Comparison of ENCODE assay signal across 10 mouse cellular contexts in the genomic region with DNA sequence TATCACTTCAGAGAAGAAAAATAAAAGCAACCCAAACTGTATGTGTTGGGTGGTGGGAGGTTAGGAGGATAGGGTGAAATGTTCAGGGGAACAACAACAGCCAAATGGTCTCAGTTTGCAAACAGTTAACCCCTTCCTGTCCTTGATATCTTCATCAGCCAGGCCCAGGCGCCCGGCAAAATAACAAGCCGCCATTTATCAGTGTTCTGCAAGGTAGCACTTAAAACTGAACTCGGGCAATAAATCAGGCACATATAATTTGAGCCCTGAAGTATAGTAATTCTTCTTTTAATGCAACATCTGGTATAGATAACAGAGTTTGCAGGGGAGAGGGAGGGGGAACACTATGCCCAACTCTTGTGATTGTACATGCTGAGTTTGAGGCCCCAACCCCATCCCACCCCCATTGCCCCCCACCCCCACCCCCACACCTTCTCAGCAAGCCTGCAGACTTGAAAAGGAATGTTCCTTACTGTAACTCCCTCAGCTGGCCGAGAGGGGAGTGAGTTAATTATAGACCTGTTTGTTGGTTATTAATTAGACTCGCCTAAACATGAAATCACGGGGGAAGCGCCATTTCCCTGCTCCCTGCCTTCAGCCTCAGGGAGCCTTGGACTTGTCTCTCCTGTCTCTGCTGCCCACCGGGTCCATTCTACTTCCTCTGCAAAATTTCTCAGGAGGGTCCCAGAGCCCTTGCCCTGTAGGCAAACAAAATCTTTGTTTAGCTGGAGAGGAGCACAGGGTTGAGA.
A peak's percentile ranks its signal among the peaks of the same experiment; 100 is the strongest.
DNase-seq lines count a peak whose midpoint lies in the region.
"Had no signal": no experiment of that assay in that cellular context is flagged by ENCODE, and none has a peak within 500 bp of the region (broad histone marks: within the 10 kb centered on the region; RNA-seq: fewer than 3 reads in every experiment).

No protein-coding gene starts in this region.

- DNase-seq in retina, postnatal 1 day: peak; percentile 28
- DNase-seq in retina, embryonic 14.5 days (ENCODE audit: low spot score): no peak
- peak; percentile 73 for DNase-seq in kidney, adult 11 months
- peak; percentile 69 to 80 for DNase-seq in kidney, postnatal 25 days
- peak; percentile 68 for DNase-seq in mesoderm, embryonic 11.5 days (ENCODE audit: low read depth, low spot score)
- no peak for DNase-seq in heart, adult 18-20 months
- DNase-seq in cerebellum, adult 11-12 months: no peak
- DNase-seq in gastrocnemius, adult 8-10 months (ENCODE audit: low spot score in 2 of 2): no peak
- DNase-seq: cerebellum, adult 8-10 months; thymus, postnatal 14 days had no signal

Comparison
In these comparisons a context has a peak if more than half of its experiments do, and no peak if none do; other contexts are left out.
1. DNase-seq: peak in retina, postnatal 1 day (single experiment), kidney, adult 11 months (single experiment), kidney, postnatal 25 days (2 of 2) and mesoderm, embryonic 11.5 days (single experiment); none in retina, embryonic 14.5 days (single experiment), heart, adult 18-20 months (0 of 2), cerebellum, adult 11-12 months (single experiment) and gastrocnemius, adult 8-10 months (0 of 2).